Mouse (Mus musculus) pancreas, adult 10 weeks (tissue): ENCODE data around the gene Otulinl. TPM values are rescaled to one million over a fixed set of nuclear protein-coding genes. Genes with fewer than 3 reads are reported as not detected.

ENCODE experiments used
- polyA plus RNA-seq: library from polyadenylated mRNA; stranded (reverse); fragments of 350-450 nt; fragmentation: Illumina TruSeq; extraction: RNeasy Lipid Tissue Mini Kit (QIAGEN cat#74804); gene quantifications from one replicate; pipeline ENCODE4 v1.2.3, GENCODE M21; 2015; ENCODE audit warnings: low read depth, low replicate concordance; ENCODE audit not compliant: insufficient read depth

The Otulinl gene
- 0.74 TPM for polyA plus RNA-seq

GRCm38 (mm10) chr15:27681419-27682187 is at the start of gene Otulinl:
TSS of gene Otulinl (minus strand) at chr15:27681579.

GRCm38 (mm10) chr15:27630601-27631383 is 50.6 kb downstream of the Otulinl start, which contains the start of gene Otulin:
TSS of gene Otulin (minus strand) at chr15:27630693.

Other genes starting within 250 kb of the Otulinl start
- 8.3 TPM for gene Ank, start 214.9 kb downstream of the Otulinl start, polyA plus RNA-seq
- gene Otulin, start 50.9 kb downstream of the Otulinl start, polyA plus RNA-seq = 7.3 TPM